Comparison of ENCODE assay signal across 25 mouse cellular contexts in genomic region chrX:143067576-143067975, GRCm38 (mm10). TPM values are rescaled to one million over a fixed set of nuclear protein-coding genes. Genes with fewer than 3 reads are reported as not detected.
DNase-seq lines count a peak whose midpoint lies in the region; ATAC-seq and TF ChIP-seq lines count a peak whose summit lies in the region.
"Had no signal": no experiment of that assay in that cellular context is flagged by ENCODE, and none has a peak within 500 bp of the region (broad histone marks: within the 10 kb centered on the region; RNA-seq: fewer than 3 reads in every experiment).

No protein-coding gene starts in this region.

- no peak overlapping the region for H3K4me2 ChIP-seq in heart, embryonic 14.5 days (ENCODE audit: low read length)
- H3K4me2 ChIP-seq in liver, embryonic 11.5 days = no peak overlapping the region
- H3K4me2 ChIP-seq: embryonic facial prominence, embryonic 13.5 days; forebrain, embryonic 15.5 days; heart, embryonic 11.5 days; hindbrain, embryonic 15.5 days had no signal

- no peak overlapping the region for H3K27ac ChIP-seq in heart, embryonic 14.5 days (replicated peaks in 1 of 2; ENCODE audit: control insufficient read depth in 1 of 2, insufficient read depth in 1 of 2, low read depth in 2 of 2, low read length in 2 of 2)
- no peak overlapping the region; the same call in 1 of the 2 replicates for H3K27ac ChIP-seq in liver, adult 2 months (replicated peaks; ENCODE audit: insufficient read depth, low read depth, low read length)
- H3K27ac ChIP-seq in liver, embryonic 11.5 days (ENCODE audit: low read depth, low read length) = no peak overlapping the region
- H3K27ac ChIP-seq: forebrain, embryonic 10.5 days; forebrain, embryonic 15.5 days; hindbrain, embryonic 15.5 days had no signal

- ATAC-seq in heart, embryonic 14.5 days (ENCODE audit: insufficient number of reproducible peaks, insufficient read depth, low FRiP score, low read depth) = 0 out of 2 replicates have a peak, but pooled peaks have one; percentile 50
- ATAC-seq in liver, embryonic 11.5 days (replicated peaks; ENCODE audit: low FRiP score) = no peak
- no peak for ATAC-seq in megakaryocyte progenitor cell, adult 5-6 weeks (replicated peaks; ENCODE audit: poor library complexity)
- ATAC-seq: activated CD4-positive, CD25-positive, alpha-beta regulatory T cell, adult 4 months; CD4-positive, CD25-positive, alpha-beta regulatory T cell, adult 4 months; forebrain, embryonic 15.5 days; intestine, embryonic 16.5 days; Patski had no signal

- H3K27me3 ChIP-seq in heart, embryonic 14.5 days (ENCODE audit: control insufficient read depth, insufficient read depth, low read length) = no peaks in the 10 kb centered on the region; the same call in 1 of the 2 replicates
- H3K27me3 ChIP-seq in liver, adult 2 months (ENCODE audit: control insufficient read depth, insufficient read depth, low read length) = no peaks in the 10 kb centered on the region
- peaks cover 3% of the 10 kb centered on the region for H3K27me3 ChIP-seq in liver, embryonic 11.5 days (replicated peaks; ENCODE audit: control insufficient read depth, insufficient read depth, low read length)
- H3K27me3 ChIP-seq: forebrain, embryonic 15.5 days had no signal

- peak; percentile 14 for DNase-seq in cerebellum, adult 9-10 months
- no peak for DNase-seq in cerebellum, adult 11-12 months
- no peak for DNase-seq in heart, adult 11 months
- peak; percentile 85 for DNase-seq in liver, adult 2 months (ENCODE audit: extremely low read depth, low read depth, low spot score)
- no peak for DNase-seq in liver, embryonic 11.5 days (ENCODE audit: low spot score)
- DNase-seq in fibroblast of lung, adult 2 months (ENCODE audit: low read depth) = peak; percentile 54
- DNase-seq: adrenal gland, adult 2 months; adrenal gland, postnatal 25 days; B cell, adult 2 months; gastrocnemius, postnatal 14 days; heart, postnatal 10 days; kidney, adult 2 months had no signal

- no peak overlapping the region for H3K4me3 ChIP-seq in heart, embryonic 14.5 days (ENCODE audit: control insufficient read depth in 1 of 2, insufficient read depth in 1 of 2, low read depth in 1 of 2, low read length in 2 of 2)
- H3K4me3 ChIP-seq in liver, adult 2 months (ENCODE audit: insufficient read depth, low read depth, low read length) = no peak overlapping the region
- H3K4me3 ChIP-seq in liver, embryonic 11.5 days (ENCODE audit: low read depth, low read length) = no peak overlapping the region
- H3K4me3 ChIP-seq: embryonic facial prominence, embryonic 13.5 days; forebrain, embryonic 10.5 days; forebrain, embryonic 15.5 days; hindbrain, embryonic 15.5 days had no signal

- 49% methylated on average over 5 of the region's 5 CpGs for WGBS in heart, embryonic 14.5 days
- WGBS in liver, adult 2 months = 14% methylated on average over 5 of the region's 5 CpGs
- WGBS in liver, embryonic 11.5 days = 58% methylated on average over 5 of the region's 5 CpGs

- no peaks in the 10 kb centered on the region for H3K36me3 ChIP-seq in heart, embryonic 14.5 days (ENCODE audit: control insufficient read depth, insufficient read depth, low read length)
- H3K36me3 ChIP-seq in liver, adult 2 months (ENCODE audit: control insufficient read depth, insufficient read depth, low read length) = no peaks in the 10 kb centered on the region
- H3K36me3 ChIP-seq in liver, embryonic 11.5 days (ENCODE audit: control insufficient read depth, insufficient read depth, low read length) = no peaks in the 10 kb centered on the region
- H3K36me3 ChIP-seq: embryonic facial prominence, embryonic 13.5 days; forebrain, embryonic 10.5 days; forebrain, embryonic 15.5 days; G1E; hindbrain, embryonic 15.5 days had no signal

- no peak overlapping the region for H3K9ac ChIP-seq in heart, embryonic 14.5 days (ENCODE audit: low read length)
- H3K9ac ChIP-seq in liver, adult 2 months (ENCODE audit: low read depth, low read length) = no peak overlapping the region
- H3K9ac ChIP-seq in liver, embryonic 11.5 days (ENCODE audit: low read depth, low read length) = no peak overlapping the region
- H3K9ac ChIP-seq: embryonic facial prominence, embryonic 13.5 days; forebrain, embryonic 15.5 days; hindbrain, embryonic 15.5 days had no signal

- no peak for TF ChIP-seq CTCF in liver, adult 2 months (IDR thresholded peaks at IDR 0.05; ENCODE audit: low read depth, low read length)

- TF ChIP-seq POLR2A in liver, adult 2 months (IDR thresholded peaks at IDR 0.05; ENCODE audit: extremely low read depth, insufficient read depth, low read length) = no peak

- no peaks in the 10 kb centered on the region for H3K9me3 ChIP-seq in heart, embryonic 14.5 days (ENCODE audit: control insufficient read depth, low read length)
- no peaks in the 10 kb centered on the region for H3K9me3 ChIP-seq in liver, embryonic 11.5 days (ENCODE audit: control insufficient read depth, low read length)
- H3K9me3 ChIP-seq: embryonic facial prominence, embryonic 13.5 days; forebrain, embryonic 10.5 days; forebrain, embryonic 15.5 days; G1E; hindbrain, embryonic 15.5 days had no signal

- no peaks in the 10 kb centered on the region for H3K79me2 ChIP-seq in liver, adult 2 months (ENCODE audit: control insufficient read depth, insufficient read depth, low read length)

- H3K4me1 ChIP-seq in heart, embryonic 14.5 days (ENCODE audit: control insufficient read depth in 2 of 2, insufficient read depth in 2 of 2, low read length in 2 of 2) = peaks cover 0 to 2% of the 10 kb centered on the region in 2 experiments; a peak in 2 of 4 replicates
- H3K4me1 ChIP-seq in liver, adult 2 months (ENCODE audit: control insufficient read depth, insufficient read depth, low read length) = peaks cover 7% of the 10 kb centered on the region
- H3K4me1 ChIP-seq in liver, embryonic 11.5 days (replicated peaks; ENCODE audit: control insufficient read depth, insufficient read depth, low read length) = no peaks in the 10 kb centered on the region
- H3K4me1 ChIP-seq: hindbrain, embryonic 15.5 days had no signal

RNA-seq across cellular contexts. Expression of gene Rtl9, which starts 31.8 kb away (rescaled TPM):
- 0.15 TPM in 1 of 2 replicates, not detected in the other for polyA plus RNA-seq in heart, embryonic 14.5 days (2014; fragmentation: Nextera tagmentation; extraction: Ambion mirVana)
- total RNA-seq in liver, adult 2 months (2014; rRNA removed) = not detected in 2 replicates
- polyA plus RNA-seq in liver, adult 2 months (2012; rRNA removed) = not detected in 2 replicates
- polyA plus RNA-seq in liver, embryonic 11.5 days (2014; fragmentation: Nextera tagmentation; extraction: Ambion mirVana) = 0.07 and 0.21 TPM in 2 replicates
- not detected in 2 replicates for total RNA-seq in megakaryocyte progenitor cell, adult 5-6 weeks (2015)
- not detected in 2 replicates for total RNA-seq in megakaryocyte progenitor cell, adult 5-6 weeks (2017)
- total RNA-seq: adrenal gland, postnatal 25 days; G1E; granulocyte monocyte progenitor cell, adult 5-6 weeks had no signal
- polyA plus RNA-seq: activated CD4-positive, CD25-positive, alpha-beta regulatory T cell, adult 4 months; CD4-positive, CD25-positive, alpha-beta regulatory T cell, adult 4 months; G1E had no signal

Comparison
In these comparisons a context has a peak if more than half of its experiments do, and no peak if none do; other contexts are left out.
1. DNase-seq: peak in cerebellum, adult 9-10 months (single experiment), liver, adult 2 months (single experiment) and fibroblast of lung, adult 2 months (single experiment); none in cerebellum, adult 11-12 months (single experiment), heart, adult 11 months (single experiment) and liver, embryonic 11.5 days (single experiment).